Mouse (Mus musculus) left cerebral cortex, postnatal 4 days (tissue): ENCODE data around the gene Creb3l1. TPM values are rescaled to one million over a fixed set of nuclear protein-coding genes. Genes with fewer than 3 reads are reported as not detected.

Experiments
- DNase-seq: peaks from one replicate; pipeline ENCODE4 v3.0.0-alpha.2; 2022
- intact Hi-C: fragments of 180-260 bp; cut with DNase I; formaldehyde crosslinking; loops from one replicate; pipeline ENCODE4 v1.15.1; 2025
- total RNA-seq, 2 experiments: library from RNA; stranded (reverse); gene quantifications; 2 replicates each; pipeline ENCODE4 v1.2.3; 2021

Creb3l1 gene
- total RNA-seq, 2 experiments from 2014 or later: 10.3 to 12.4 TPM

GRCm38 (mm10) chr2:92041538-92041937 is 17.2 kb upstream of the Creb3l1 start:
- intact Hi-C loops: no loop called here
- DNase-seq: no peak

- no peak for DNase-seq
- intact Hi-C loops: no loop called here
Observed at GRCm38 (mm10) chr2:92034273-92034672, 10.0 kb upstream of the Creb3l1 start.

- intact Hi-C loops: no loop called here
- no peak for DNase-seq
Observed at GRCm38 (mm10) chr2:92030554-92030953, 6.3 kb upstream of the Creb3l1 start.

GRCm38 (mm10) chr2:92029387-92030133 is 5.3 kb upstream of the Creb3l1 start:
- no peak for DNase-seq
- intact Hi-C loops: no loop called here

- intact Hi-C loops: no loop called here
Observed at GRCm38 (mm10) chr2:92027811-92028590, 3.7 kb upstream of the Creb3l1 start.

GRCm38 (mm10) chr2:92025966-92026365 is 1.7 kb upstream of the Creb3l1 start:
- DNase-seq: no peak
- intact Hi-C loops: no loop called here

More at GRCm38 (mm10) chr2:92027811-92028590, 3.7 kb upstream of the Creb3l1 start:
- no peak for DNase-seq

GRCm38 (mm10) chr2:92025202-92025601 is 900 bp upstream of the Creb3l1 start:
- intact Hi-C loops: no loop called here

GRCm38 (mm10) chr2:92023362-92024273 is 684 bp downstream of the Creb3l1 start:
- intact Hi-C loops: no loop called here
- DNase-seq: peak; percentile 44

More at GRCm38 (mm10) chr2:92025202-92025601, 900 bp upstream of the Creb3l1 start:
- no peak for DNase-seq

- intact Hi-C loops: no loop called here
Observed at GRCm38 (mm10) chr2:92020676-92021265, 3.5 kb downstream of the Creb3l1 start.

GRCm38 (mm10) chr2:92017440-92017839 is 6.9 kb downstream of the Creb3l1 start:
- intact Hi-C loops: no loop called here
- no peak for DNase-seq

More at GRCm38 (mm10) chr2:92020676-92021265, 3.5 kb downstream of the Creb3l1 start:
- no peak for DNase-seq

GRCm38 (mm10) chr2:92016981-92017380 is 7.3 kb downstream of the Creb3l1 start:
- peak; percentile 91 for DNase-seq
- intact Hi-C loops: no loop called here

GRCm38 (mm10) chr2:92014891-92015290 is 9.4 kb downstream of the Creb3l1 start:
- intact Hi-C loops: no loop called here

GRCm38 (mm10) chr2:92014248-92014647 is 10.1 kb downstream of the Creb3l1 start:
- no peak for DNase-seq
- intact Hi-C loops: no loop called here

More at GRCm38 (mm10) chr2:92014891-92015290, 9.4 kb downstream of the Creb3l1 start:
- no peak for DNase-seq

GRCm38 (mm10) chr2:92012768-92013445 is 11.4 kb downstream of the Creb3l1 start:
- intact Hi-C loops: no loop called here
- DNase-seq: peak; percentile 21

- intact Hi-C loops: no loop called here
- DNase-seq: peak; percentile 19
Observed at GRCm38 (mm10) chr2:92011424-92012353, 12.6 kb downstream of the Creb3l1 start.

GRCm38 (mm10) chr2:92008623-92009404 is 15.5 kb downstream of the Creb3l1 start:
- intact Hi-C loops: no loop called here
- DNase-seq: no peak

GRCm38 (mm10) chr2:92007933-92008622 is 16.2 kb downstream of the Creb3l1 start:
- intact Hi-C loops: loop anchor here (2.0 kb wide), 1 partner anchor 49 kb away; no protein-coding TSS in a partner anchor

More at GRCm38 (mm10) chr2:92007933-92008622, 16.2 kb downstream of the Creb3l1 start:
- peak; percentile 98 for DNase-seq
